Mouse (Mus musculus): ENCODE data around the gene Fgd2. TPM values are rescaled to one million over a fixed set of nuclear protein-coding genes. Genes with fewer than 3 reads are reported as not detected.

Fgd2 gene
- polyA plus RNA-seq, 1 experiment from 2014 or later, result 7.7 TPM

DNA sequence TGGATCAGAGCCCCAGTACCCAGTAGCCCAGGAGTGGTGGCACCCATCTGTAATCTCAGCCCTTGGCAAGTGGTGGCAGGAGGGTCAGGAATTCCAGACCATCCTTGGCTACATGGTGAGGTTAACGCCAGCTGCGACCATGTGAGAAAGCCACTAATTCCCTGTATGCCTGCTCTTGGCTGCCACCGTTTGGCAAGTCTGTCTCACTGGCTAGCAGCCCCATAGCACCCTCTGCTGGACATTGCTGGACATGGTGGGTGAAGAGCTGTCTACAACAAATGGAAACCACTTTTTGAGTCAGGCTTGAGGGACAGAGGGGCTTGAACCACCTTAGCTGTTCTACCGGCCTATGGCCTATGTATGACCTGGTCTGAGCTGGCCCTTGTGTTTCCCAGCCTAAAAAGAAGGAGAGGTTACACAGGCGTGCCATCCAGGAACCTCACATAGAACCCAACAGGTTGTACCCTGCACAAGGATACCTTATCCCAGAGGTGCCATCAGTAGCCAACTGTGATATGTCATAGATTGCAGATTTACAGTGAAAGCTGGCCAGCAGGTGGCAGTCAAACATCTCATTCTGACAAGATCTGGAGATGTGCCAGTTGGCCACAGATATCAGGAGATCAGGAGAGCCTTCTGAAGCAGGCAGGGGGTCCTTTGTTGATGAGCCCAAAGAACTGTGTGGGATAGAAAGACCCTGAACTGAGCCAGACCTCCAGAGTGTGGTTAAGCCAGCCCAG, 10.4 kb downstream of the Fgd2 start:
- no peaks in the 10 kb centered on the region for H3K27me3 ChIP-seq (ENCODE audit: control insufficient read depth, insufficient read depth, low read depth, low read length)
- H3K27ac ChIP-seq (ENCODE audit: low read length), result no peak overlapping the region
- peak; percentile 49 for ATAC-seq (ENCODE audit: low read depth)
- no peak overlapping the region for H3K9ac ChIP-seq (ENCODE audit: low read depth, low read length)
- no peaks in the 10 kb centered on the region for H3K4me1 ChIP-seq (ENCODE audit: control insufficient read depth, low read depth, low read length)
- 4% methylated on average over 5 of the region's 5 CpGs for WGBS (ENCODE audit: insufficient replicate concordance)
- no peaks in the 10 kb centered on the region for H3K9me3 ChIP-seq (replicated peaks; ENCODE audit: control insufficient read depth, low read length)
- H3K4me3 ChIP-seq (ENCODE audit: low read depth, low read length), result no peak overlapping the region
- no peaks in the 10 kb centered on the region for H3K36me3 ChIP-seq (ENCODE audit: control insufficient read depth, insufficient read depth)
- no peak overlapping the region for H3K4me2 ChIP-seq (ENCODE audit: low read depth, low read length)

DNA sequence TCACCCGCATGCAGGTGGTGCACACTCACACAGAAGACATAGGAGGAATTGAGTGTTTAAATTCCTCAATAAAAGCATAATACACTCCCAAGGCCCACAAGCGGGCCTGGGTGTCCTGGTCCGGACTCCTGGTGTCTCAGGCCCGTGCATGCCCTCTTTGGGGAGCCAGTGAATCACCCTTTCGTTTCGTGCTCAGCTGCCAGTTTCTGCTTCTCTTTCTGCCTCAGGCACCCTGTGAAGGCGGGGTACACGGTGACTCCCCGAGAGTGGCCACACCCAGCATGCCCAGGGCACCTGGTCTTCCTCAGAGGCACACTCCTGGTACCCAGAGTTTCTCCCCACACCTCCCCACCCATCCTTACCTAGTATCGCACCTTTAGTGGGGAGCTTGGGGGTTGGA, 15.2 kb downstream of the Fgd2 start:
- H3K4me3 ChIP-seq (ENCODE audit: low read depth, low read length), result no peak overlapping the region
- 68% methylated on average over 10 of the region's 10 CpGs for WGBS (ENCODE audit: insufficient replicate concordance)
- ATAC-seq (ENCODE audit: low read depth), result no peak
- H3K36me3 ChIP-seq (ENCODE audit: control insufficient read depth, insufficient read depth), result no peaks in the 10 kb centered on the region
- H3K27ac ChIP-seq (ENCODE audit: low read length), result no peak overlapping the region
- no peaks in the 10 kb centered on the region for H3K9me3 ChIP-seq (replicated peaks; ENCODE audit: control insufficient read depth, low read length)
- no peaks in the 10 kb centered on the region for H3K27me3 ChIP-seq (ENCODE audit: control insufficient read depth, insufficient read depth, low read depth, low read length)
- no peak overlapping the region for H3K4me2 ChIP-seq (ENCODE audit: low read depth, low read length)
- H3K9ac ChIP-seq (ENCODE audit: low read depth, low read length), result no peak overlapping the region
- no peaks in the 10 kb centered on the region for H3K4me1 ChIP-seq (ENCODE audit: control insufficient read depth, low read depth, low read length)

DNA sequence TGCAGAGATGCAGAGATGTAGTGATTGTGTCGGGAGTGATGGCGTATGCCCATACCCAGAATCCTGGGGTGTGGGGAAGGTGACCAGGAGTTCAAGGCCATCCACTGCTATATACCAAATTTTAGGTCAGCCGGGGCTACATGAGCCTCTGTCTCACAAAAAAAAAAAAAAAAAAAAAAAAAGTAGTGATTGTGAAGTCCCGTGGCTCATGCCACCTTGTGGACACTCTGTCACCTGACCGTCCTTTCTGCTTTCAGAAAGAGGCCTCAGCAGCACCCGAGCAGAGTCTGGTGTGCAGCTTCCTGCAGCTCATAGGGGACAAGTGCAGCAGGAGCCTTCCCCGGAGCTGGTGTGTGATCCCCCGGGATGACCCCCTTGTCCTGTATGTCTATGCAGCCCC, 17.3 kb downstream of the Fgd2 start:
- no peaks in the 10 kb centered on the region for H3K27me3 ChIP-seq (ENCODE audit: control insufficient read depth, insufficient read depth, low read depth, low read length)
- H3K4me1 ChIP-seq (ENCODE audit: control insufficient read depth, low read depth, low read length), result no peaks in the 10 kb centered on the region; the same call in 1 of the 2 replicates
- no peak overlapping the region for H3K9ac ChIP-seq (ENCODE audit: low read depth, low read length)
- H3K4me3 ChIP-seq (ENCODE audit: low read depth, low read length), result no peak overlapping the region
- no peaks in the 10 kb centered on the region for H3K36me3 ChIP-seq (ENCODE audit: control insufficient read depth, insufficient read depth)
- H3K9me3 ChIP-seq (replicated peaks; ENCODE audit: control insufficient read depth, low read length), result no peaks in the 10 kb centered on the region
- H3K27ac ChIP-seq (ENCODE audit: low read length), result no peak overlapping the region
- WGBS (ENCODE audit: insufficient replicate concordance), result 52% methylated on average over 8 of the region's 8 CpGs
- H3K4me2 ChIP-seq (ENCODE audit: low read depth, low read length), result no peak overlapping the region
- no peak for ATAC-seq (ENCODE audit: low read depth)

DNA sequence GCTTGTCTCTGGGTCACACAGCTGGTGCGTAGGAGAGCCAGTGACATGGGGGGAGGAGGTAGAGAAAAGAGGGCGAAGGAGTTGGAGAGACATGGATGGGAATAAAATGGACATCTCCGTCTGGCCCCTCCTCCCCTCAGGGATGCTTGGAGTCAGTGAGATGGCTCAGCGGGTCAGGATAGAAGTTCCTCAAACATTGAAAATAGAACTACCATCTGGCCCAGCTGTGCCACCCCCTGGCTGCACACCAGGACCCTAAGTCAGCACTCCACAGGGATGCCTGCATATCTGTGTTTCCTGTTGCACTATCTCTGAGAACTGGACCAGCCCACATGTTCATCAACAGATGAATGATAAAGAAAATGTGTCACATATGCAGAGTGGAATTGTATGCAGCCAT, 19.5 kb downstream of the Fgd2 start:
- no peaks in the 10 kb centered on the region for H3K27me3 ChIP-seq (ENCODE audit: control insufficient read depth, insufficient read depth, low read depth, low read length)
- H3K36me3 ChIP-seq (ENCODE audit: control insufficient read depth, insufficient read depth), result no peaks in the 10 kb centered on the region
- no peak for ATAC-seq (ENCODE audit: low read depth)
- no peak overlapping the region for H3K27ac ChIP-seq (ENCODE audit: low read length)
- no peak overlapping the region for H3K4me2 ChIP-seq (ENCODE audit: low read depth, low read length)
- H3K9ac ChIP-seq (ENCODE audit: low read depth, low read length), result no peak overlapping the region
- 65% methylated on average over 4 of the region's 4 CpGs for WGBS (ENCODE audit: insufficient replicate concordance)
- no peaks in the 10 kb centered on the region for H3K9me3 ChIP-seq (replicated peaks; ENCODE audit: control insufficient read depth, low read length)
- H3K4me3 ChIP-seq (ENCODE audit: low read depth, low read length), result no peak overlapping the region
- no peaks in the 10 kb centered on the region; the same call in 1 of the 2 replicates for H3K4me1 ChIP-seq (ENCODE audit: control insufficient read depth, low read depth, low read length)

DNA sequence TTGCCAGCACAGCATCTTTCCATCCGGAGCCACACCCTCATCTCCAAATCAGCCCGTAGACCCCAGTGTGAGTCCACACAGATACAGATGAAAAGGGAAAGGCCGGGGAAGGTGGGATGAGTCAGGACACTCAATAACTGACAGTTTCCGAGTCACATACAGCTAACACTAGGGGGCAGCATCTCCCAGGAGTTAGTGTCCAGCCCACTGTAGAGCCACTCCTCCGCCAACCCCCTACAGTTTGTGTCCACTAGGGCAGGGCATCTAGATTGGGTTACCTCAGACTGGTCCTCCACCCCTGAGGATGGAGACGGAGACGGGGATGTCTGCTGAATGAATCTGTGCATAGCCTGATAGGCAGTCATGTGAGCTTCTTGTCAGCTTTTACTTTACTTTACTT, 20.8 kb downstream of the Fgd2 start:
- ATAC-seq (ENCODE audit: low read depth), result peak; percentile 46; the same call in 1 of the 2 replicates
- Histone ChIP-seq H3K36me3 (ENCODE audit: control insufficient read depth, insufficient read depth) (no peaks in the 10 kb centered on the region), H3K4me3 (ENCODE audit: low read depth, low read length) (no peak overlapping the region), H3K27ac (ENCODE audit: low read length) (no peak overlapping the region), H3K4me2 (ENCODE audit: low read depth, low read length) (no peak overlapping the region), H3K9ac (ENCODE audit: low read depth, low read length) (no peak overlapping the region), H3K4me1 (ENCODE audit: control insufficient read depth, low read depth, low read length) (no peaks in the 10 kb centered on the region; the same call in 1 of the 2 replicates), H3K9me3 (replicated peaks; ENCODE audit: control insufficient read depth, low read length) (no peaks in the 10 kb centered on the region), H3K27me3 (ENCODE audit: control insufficient read depth, insufficient read depth, low read depth, low read length) (no peaks in the 10 kb centered on the region)
- 10% methylated on average over 7 of the region's 7 CpGs for WGBS (ENCODE audit: insufficient replicate concordance)

DNA sequence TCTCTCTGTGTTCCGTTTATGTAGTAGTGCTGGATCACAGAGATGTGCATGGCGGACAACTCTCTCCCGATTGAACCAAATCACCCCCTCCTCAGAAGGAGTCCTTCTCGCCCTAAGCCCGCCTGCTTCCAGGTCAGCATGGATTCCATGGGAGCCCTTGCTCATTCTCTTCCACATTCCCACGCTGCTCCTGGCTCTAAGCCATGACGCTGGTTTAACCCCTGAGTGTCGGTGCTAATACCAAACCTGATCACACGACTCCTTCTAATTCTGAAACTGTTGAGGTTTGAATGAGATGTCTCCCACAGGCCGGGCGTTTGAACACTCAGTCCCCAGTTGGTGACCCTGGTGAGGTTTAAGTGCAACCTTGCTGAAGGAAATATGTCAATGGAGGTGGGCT, 21.7 kb downstream of the Fgd2 start:
- Histone ChIP-seq H3K9ac (ENCODE audit: low read depth, low read length) (no peak overlapping the region), H3K9me3 (replicated peaks; ENCODE audit: control insufficient read depth, low read length) (no peaks in the 10 kb centered on the region), H3K4me1 (ENCODE audit: control insufficient read depth, low read depth, low read length) (no peaks in the 10 kb centered on the region; the same call in 1 of the 2 replicates), H3K27ac (ENCODE audit: low read length) (no peak overlapping the region), H3K27me3 (ENCODE audit: control insufficient read depth, insufficient read depth, low read depth, low read length) (no peaks in the 10 kb centered on the region), H3K4me2 (ENCODE audit: low read depth, low read length) (no peak overlapping the region), H3K36me3 (ENCODE audit: control insufficient read depth, insufficient read depth) (no peaks in the 10 kb centered on the region), H3K4me3 (ENCODE audit: low read depth, low read length) (no peak overlapping the region)
- 68% methylated on average over 11 of the region's 11 CpGs for WGBS (ENCODE audit: insufficient replicate concordance)
- no peak for ATAC-seq (ENCODE audit: low read depth)

DNA sequence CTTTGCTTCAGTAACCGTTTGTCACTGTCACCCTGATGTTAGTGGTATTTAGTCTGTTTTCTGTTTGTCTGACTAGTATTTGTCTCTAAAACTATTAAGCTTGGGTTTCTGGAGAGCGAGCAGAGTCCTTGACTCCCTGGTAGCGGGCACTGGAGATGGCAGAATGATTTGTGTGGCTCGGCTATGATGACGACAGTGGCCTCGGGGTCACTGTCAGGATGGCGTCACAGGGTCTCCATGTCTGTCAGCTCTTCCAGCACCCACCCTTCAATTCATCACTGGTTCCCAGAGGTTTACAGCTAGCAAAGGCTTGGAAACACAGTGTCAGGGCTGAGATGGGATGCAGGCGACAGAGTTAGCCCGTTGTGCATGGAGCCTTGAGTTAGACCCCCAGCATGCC, 23.2 kb downstream of the Fgd2 start:
- no peak overlapping the region for H3K4me2 ChIP-seq (ENCODE audit: low read depth, low read length)
- 64% methylated on average over 9 of the region's 9 CpGs for WGBS (ENCODE audit: insufficient replicate concordance)
- no peak overlapping the region for H3K4me3 ChIP-seq (ENCODE audit: low read depth, low read length)
- H3K36me3 ChIP-seq (ENCODE audit: control insufficient read depth, insufficient read depth), result no peaks in the 10 kb centered on the region
- no peaks in the 10 kb centered on the region for H3K9me3 ChIP-seq (replicated peaks; ENCODE audit: control insufficient read depth, low read length)
- no peaks in the 10 kb centered on the region for H3K27me3 ChIP-seq (ENCODE audit: control insufficient read depth, insufficient read depth, low read depth, low read length)
- H3K4me1 ChIP-seq (ENCODE audit: control insufficient read depth, low read depth, low read length), result no peaks in the 10 kb centered on the region; the same call in 1 of the 2 replicates
- no peak for ATAC-seq (ENCODE audit: low read depth)
- H3K9ac ChIP-seq (ENCODE audit: low read depth, low read length), result no peak overlapping the region
- peak overlapping the region; percentile 45; the same call in 1 of the 2 replicates for H3K27ac ChIP-seq (ENCODE audit: low read length)

DNA sequence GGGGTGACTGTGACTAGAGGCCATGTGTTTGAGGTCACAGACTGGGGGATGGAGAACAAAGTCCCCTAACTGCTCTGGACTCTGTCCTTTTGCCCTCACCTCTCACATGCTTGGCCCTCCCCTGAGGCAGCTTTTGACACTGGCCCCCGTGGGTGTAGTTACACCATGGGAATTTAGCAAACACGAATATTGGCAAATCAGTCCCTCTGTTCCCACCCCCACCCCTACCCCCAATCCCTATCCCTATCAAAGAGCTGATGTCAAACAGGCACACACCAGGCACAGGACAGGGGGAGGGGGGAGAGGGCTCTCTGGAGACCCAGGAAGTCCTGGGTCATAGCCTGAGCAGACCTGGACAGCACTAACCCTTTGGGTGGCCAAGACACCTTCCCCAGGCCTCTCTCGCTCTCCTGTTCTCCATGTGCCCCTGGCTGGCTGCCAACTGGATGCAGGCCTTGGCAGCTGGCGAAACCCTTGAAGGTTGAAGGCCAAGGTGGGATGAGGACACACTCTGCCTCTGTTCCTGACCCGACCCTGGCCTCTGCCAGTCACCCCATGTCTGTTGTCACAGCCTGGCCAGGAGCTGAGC, 24.2 kb downstream of the Fgd2 start:
- Histone ChIP-seq H3K27ac (ENCODE audit: low read length) (peak overlapping the region; percentile 51), H3K27me3 (ENCODE audit: control insufficient read depth, insufficient read depth, low read depth, low read length) (no peaks in the 10 kb centered on the region), H3K4me3 (ENCODE audit: low read depth, low read length) (no peak overlapping the region), H3K4me2 (ENCODE audit: low read depth, low read length) (no peak overlapping the region), H3K36me3 (ENCODE audit: control insufficient read depth, insufficient read depth) (no peaks in the 10 kb centered on the region), H3K4me1 (ENCODE audit: control insufficient read depth, low read depth, low read length) (no peaks in the 10 kb centered on the region; the same call in 1 of the 2 replicates), H3K9ac (ENCODE audit: low read depth, low read length) (no peak overlapping the region), H3K9me3 (replicated peaks; ENCODE audit: control insufficient read depth, low read length) (no peaks in the 10 kb centered on the region)
- 37% methylated on average over 5 of the region's 5 CpGs for WGBS (ENCODE audit: insufficient replicate concordance)
- ATAC-seq (ENCODE audit: low read depth), result peak; percentile 89

DNA sequence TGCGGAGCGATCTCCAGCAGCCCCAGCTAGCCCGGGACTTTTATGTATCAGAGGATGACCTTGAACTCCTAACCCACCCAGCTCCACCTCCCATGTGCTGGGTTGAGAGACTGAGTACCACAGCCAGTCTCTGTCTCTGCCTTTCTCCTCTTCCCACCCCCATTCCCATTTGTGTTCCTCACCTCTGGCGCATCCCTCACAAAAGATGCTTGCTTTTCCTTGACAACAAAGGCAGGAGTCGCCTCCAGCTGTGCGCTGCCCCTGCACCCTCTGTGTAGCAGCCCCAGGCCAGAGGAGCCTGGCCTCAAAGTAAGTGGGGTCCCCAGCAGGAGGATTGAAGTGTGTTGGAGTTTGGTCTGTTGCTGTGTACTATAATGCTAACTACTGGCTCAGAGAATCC, 25.0 kb downstream of the Fgd2 start:
- Histone ChIP-seq H3K27ac (ENCODE audit: low read length) (peak overlapping the region; percentile 51), H3K36me3 (ENCODE audit: control insufficient read depth, insufficient read depth) (no peaks in the 10 kb centered on the region), H3K27me3 (ENCODE audit: control insufficient read depth, insufficient read depth, low read depth, low read length) (no peaks in the 10 kb centered on the region), H3K4me3 (ENCODE audit: low read depth, low read length) (no peak overlapping the region), H3K4me2 (ENCODE audit: low read depth, low read length) (no peak overlapping the region), H3K9ac (ENCODE audit: low read depth, low read length) (no peak overlapping the region), H3K4me1 (ENCODE audit: control insufficient read depth, low read depth, low read length) (no peaks in the 10 kb centered on the region; the same call in 1 of the 2 replicates), H3K9me3 (replicated peaks; ENCODE audit: control insufficient read depth, low read length) (no peaks in the 10 kb centered on the region)
- ATAC-seq (ENCODE audit: low read depth), result no peak
- 71% methylated on average over 6 of the region's 6 CpGs for WGBS (ENCODE audit: insufficient replicate concordance)

All from liver, embryonic 16.5 days (tissue).